Mouse (Mus musculus): Measurements from ENCODE around the gene C2. TPM values are rescaled to one million over a fixed set of nuclear protein-coding genes. Genes with fewer than 3 reads are reported as not detected.

The C2 gene
- polyA plus RNA-seq, 1 experiment: 0.49 TPM

DNA sequence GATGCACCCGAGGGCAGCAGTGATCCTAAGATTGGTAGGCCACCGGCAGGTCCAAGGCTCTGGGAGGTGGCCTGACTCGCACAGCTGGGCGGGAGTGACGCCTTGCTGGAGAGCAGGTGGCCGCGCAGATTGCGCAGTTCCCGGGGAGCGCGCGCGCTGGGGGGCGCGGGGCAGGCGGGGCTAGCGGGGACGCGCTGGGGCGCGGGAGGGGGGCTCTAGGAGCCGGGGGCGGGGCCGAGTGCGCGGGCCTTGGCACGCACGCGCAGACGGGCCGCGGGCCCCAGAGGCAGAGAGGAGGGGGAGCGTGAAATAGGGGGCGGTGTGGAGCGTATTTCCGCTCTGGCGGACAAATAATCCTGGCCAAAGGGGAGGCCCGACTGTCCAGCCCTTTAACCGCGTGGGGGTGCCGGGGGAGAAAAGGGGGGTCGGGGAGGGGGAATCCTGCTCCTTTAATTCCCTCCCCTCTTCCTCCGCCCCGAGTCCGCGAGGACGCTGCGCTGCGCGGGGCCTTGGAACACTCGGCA, 3.9 kb downstream of the C2 start:
- no peak for TF ChIP-seq GATA1 (IDR thresholded peaks at IDR 0.05; ENCODE audit: low read length)

DNA sequence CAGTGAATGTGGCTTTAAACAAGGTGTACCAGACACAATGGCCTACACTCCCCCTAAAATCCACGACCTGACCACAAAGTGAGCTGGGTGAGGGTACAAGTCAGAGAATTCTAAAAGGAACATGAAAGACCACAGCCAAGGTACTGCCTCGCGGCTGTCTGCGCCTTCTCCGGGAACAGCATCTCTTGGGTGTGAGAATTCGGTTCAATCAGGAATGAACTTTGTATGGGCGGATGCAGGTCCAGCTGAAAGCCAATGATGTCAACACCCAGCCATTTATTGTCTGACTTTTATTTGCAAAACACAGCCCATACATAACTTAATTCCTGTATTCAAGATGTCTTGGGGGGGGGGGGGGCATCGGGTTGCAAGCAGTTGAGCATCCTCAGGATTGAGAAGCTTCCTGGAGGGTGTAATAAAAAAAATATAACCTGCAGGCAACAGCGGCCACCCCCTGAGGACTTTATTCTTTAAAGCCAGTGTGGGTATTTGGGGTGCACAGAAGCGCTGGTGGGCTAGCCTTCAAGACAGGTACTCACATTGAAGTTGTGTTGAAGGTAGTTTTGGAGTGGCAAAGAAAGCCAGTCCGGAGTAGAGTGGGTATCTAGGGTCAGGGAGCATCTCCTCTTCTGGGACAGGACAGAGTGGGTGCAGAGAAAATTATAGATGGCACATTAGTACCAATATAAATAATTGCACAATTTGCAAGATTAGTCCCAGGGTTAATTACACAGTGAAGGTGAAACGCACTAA, 4.8 kb downstream of the C2 start:
- TF ChIP-seq GATA1 (IDR thresholded peaks at IDR 0.05; ENCODE audit: low read length): no peak

DNA sequence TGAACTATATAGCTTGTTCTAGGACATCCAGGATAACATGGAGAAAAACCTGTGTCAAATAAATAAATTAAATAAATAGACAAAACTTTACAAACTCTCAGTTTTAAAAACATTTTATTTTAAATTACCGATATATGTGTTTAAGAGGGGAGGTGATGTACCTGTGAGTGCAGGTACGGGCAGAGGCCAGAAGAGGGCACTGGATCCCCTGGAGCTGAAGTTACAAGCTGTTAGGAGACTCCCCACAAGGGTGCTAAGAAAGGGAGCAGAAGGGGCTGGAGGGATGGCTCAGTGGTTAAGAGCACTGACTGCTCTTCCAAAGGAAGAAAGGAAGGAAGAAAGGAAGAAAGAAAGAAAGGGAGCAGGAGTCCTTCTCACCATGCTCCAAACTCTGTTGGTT, 6.7 kb downstream of the C2 start:
- no peak for TF ChIP-seq GATA1 (IDR thresholded peaks at IDR 0.05; ENCODE audit: low read length)

DNA sequence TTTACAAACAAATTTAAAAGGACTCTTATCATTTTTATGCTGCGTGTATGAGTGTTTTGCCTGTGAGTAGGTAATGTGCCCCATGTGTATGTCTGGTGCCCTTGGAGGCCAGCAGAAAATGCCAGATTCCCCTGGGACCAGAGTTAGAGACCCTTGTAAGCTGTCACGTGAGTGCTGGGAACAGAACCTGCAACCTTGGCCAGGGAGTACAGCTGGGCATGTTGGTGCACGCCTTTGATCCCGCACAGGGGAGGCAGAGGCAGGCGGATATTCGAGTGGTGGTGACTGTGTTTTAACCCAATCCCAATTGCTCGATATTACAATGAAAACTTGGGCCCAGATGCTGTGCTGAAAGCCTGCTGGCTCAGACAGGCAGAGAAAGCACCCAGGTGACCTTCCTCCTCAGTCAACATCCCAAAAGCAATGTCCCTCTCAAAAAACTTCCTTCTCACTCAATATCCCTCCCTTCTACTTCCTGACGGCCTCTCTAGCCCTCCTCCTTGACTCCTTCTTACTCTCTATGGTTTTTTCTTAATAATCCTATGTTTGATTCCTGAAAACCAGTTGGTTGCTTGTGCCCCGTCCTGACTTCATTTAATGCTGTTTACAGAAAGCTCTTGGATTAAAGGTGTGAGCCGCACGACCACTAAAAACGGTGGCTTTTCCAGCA, 7.9 kb downstream of the C2 start:
- no peak for TF ChIP-seq GATA1 (IDR thresholded peaks at IDR 0.05; ENCODE audit: low read length)

DNA sequence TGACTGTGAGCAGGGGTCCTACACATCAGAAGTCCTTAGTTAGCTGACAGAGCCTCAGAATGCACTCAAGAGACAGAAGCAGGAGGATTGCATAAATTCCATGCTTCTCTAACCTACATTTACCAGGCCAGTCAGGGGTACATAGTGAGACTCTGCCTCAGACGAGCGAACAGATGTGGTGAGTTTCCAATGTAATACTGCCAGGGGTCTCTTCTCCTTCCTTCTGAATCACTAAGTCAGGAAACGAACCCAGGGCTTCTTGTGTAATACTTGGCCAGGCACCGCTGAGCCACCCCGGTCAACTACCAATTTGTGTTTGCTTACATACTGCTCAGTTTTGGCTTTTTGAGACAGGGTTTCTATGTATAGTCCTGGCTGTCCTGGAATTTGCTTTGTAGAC, 10.1 kb downstream of the C2 start:
- TF ChIP-seq GATA1 (IDR thresholded peaks at IDR 0.05; ENCODE audit: low read length): no peak

DNA sequence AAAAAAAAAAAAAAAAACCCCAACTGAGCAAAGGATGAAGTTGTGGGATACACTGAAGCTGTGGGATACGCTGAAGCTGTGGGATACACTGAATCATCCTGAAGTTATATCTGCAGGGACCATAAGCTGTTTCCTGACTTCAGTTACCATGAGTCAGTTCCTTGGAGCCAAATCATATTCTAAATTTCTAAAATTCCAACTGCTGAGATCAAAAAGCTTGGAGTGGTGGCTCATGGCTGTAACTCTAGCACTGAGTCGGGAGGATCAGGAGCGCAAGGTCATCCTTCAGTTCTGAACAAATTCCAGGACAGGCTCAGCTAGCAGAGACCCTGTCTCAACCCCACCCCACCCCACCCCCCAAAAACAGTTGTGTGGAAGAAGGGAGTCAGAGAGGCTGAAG, 12.4 kb downstream of the C2 start:
- TF ChIP-seq GATA1 (IDR thresholded peaks at IDR 0.05; ENCODE audit: low read length): no peak

DNA sequence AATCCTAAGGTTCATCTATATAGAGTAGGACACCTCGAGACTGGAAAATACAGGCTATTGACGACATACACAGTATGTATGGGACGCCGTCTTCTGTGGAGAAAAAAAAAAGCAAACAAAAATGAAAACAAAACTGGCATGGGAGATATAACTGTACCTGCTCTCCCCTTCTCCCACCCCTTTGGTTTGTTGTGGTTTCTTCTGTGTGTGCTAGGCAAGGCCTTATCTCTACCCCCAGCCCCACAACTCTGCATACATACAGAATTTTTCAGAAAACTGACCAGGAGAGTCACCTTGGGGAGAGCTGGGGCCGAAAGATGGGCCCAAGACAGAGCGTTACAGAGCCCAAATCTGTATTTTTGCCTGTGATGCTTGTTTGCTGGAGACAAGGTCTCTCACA, 13.4 kb downstream of the C2 start:
- TF ChIP-seq GATA1 (IDR thresholded peaks at IDR 0.05; ENCODE audit: low read length): no peak

DNA sequence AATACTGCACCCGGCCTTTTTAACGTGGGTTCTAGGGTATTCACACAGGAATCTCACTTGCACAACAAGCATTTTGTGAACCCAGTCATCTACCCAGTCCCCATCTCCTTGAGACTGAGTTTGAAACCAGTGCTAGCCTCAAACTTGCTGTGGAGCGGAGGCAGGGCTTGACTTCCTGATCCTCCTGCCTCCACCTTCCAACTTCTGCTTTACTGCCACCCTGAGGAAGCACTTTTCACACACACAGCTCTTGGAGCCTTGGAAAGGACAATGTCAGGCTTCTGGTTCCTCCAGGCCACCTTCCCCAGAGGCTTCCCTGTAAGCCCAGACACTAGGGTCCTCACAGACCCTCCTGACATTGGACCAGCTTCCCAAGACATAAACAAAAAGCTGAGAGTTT, 14.7 kb downstream of the C2 start:
- no peak for TF ChIP-seq GATA1 (IDR thresholded peaks at IDR 0.05; ENCODE audit: low read length)

DNA sequence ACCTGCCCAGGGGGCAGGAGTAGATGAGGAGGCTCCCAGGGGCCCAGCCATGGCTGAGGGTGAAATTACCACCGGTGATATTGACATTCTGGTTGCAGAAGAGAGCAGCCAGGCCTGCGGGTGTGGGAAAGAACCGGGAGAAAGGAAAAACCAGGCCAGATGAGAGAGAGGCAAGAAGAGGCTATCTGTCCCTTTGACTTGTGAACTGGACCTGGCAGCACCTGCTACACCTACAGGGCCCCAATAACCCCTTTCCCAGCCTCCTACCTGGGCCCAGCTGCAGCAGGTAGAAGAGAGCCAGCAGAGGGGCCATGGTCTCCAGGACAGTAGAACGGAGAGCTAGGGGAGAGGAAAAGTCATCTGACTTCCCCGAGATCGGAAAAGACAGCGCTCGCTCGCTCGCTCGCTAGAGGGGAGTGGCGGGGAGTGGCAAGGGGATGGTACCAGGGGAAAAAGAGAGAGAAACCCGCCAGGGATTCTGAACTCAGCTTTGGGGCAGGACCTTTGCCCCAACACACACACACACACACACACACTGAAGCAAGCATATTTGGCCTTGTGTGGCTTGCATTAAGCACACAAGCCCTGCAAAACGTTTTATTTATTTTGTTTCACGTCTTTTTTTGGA, 16.3 kb downstream of the C2 start, which contains the start of gene Gm20547:
Gm20547 (minus strand) TSS at position 360 of the 628 bp plus-strand sequence.
- TF ChIP-seq GATA1 (IDR thresholded peaks at IDR 0.05; ENCODE audit: low read length): no peak

DNA sequence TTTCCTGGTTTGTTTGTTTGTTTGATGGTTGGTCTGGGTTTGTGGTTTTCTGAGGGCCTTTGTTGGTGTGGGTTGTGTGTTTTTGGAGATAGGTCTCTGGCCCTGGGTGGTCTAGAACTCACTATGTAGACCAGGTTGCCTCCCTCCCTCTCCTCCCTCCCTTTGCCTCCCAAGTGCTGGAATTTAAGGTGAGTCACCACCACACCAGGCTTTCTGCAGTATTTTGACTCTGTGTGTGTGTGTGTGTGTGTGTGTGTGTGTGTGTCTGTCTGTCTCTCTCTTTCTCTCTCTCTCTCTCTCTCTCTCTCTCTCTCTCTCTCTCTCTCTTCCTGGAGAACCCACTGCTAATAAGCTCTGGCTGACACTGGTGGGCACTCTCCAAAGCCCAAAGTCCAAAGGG, 16.9 kb downstream of the C2 start:
- no peak for TF ChIP-seq GATA1 (IDR thresholded peaks at IDR 0.05; ENCODE audit: low read length)

DNA sequence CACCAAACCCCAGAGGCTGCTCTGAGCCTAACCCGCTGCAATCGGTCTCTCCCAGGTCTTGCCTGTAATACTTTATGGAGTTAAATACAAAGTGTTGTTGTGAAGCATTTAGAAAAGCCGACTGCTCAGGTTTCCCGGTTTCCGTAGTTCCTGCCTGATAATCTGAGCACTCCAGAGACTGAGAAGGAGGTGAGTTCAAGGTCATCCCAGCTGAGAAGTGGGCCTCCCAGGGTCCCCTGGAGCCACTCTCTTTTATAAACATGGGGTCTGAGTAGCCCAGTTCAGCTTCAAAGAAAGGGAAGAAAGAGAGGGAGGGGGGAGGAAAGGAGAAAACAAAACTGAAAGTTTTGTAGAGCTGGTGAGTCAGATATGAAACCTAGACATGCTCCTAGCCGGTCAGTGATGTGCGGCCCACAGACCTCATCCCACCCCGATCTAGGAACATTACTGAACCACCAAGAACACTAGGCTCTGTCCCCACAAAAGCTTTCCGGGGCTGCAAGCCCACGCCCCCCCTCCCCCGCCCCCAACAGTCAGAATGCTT, 18.7 kb downstream of the C2 start, which contains the start of gene Zbtb12:
Zbtb12 (plus strand) TSS at position 148 of the 544 bp plus-strand sequence.
- TF ChIP-seq GATA1 (IDR thresholded peaks at IDR 0.05; ENCODE audit: low read length): no peak

DNA sequence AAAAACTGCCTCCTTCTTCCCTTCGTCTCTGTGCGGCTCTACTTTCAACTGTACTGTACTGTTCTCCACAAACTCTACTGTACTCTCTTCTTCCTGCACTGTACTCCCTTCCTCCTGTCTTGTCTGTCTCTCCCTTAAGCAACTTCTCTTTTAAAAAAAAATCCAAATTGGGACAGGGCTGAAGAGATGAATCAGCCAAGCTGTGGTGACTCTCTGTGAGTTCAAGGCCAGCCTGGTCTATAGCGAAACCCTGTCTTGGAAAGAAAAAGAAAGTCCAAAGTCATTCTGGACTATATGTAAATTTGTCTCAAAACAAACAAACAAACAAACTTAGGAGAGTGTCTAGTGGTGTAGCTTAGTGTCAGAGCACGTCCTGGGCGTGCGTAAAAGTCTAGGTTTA, 23.7 kb downstream of the C2 start:
- no peak for TF ChIP-seq GATA1 (IDR thresholded peaks at IDR 0.05; ENCODE audit: low read length)

DNA sequence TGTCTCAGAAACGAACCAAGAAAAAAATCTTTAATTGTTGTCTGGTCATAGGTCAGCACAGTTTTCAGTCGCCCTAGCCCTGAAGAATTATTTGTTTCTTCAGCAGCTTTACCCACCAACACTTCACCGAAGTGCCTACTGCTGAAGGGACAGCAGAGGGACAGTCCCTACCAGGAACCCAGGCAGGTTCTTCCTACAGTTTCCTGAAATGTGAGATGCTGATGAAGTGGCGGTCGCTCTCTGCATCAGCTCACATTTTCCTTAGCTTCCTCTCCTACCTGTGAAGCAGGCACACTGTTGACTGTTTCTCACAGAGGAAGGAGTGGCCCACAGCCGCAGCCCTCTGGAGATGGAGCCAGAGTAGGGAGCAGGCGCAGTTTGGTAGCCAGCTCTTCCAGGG, 32.1 kb downstream of the C2 start:
- TF ChIP-seq GATA1 (IDR thresholded peaks at IDR 0.05; ENCODE audit: low read length): no peak

DNA sequence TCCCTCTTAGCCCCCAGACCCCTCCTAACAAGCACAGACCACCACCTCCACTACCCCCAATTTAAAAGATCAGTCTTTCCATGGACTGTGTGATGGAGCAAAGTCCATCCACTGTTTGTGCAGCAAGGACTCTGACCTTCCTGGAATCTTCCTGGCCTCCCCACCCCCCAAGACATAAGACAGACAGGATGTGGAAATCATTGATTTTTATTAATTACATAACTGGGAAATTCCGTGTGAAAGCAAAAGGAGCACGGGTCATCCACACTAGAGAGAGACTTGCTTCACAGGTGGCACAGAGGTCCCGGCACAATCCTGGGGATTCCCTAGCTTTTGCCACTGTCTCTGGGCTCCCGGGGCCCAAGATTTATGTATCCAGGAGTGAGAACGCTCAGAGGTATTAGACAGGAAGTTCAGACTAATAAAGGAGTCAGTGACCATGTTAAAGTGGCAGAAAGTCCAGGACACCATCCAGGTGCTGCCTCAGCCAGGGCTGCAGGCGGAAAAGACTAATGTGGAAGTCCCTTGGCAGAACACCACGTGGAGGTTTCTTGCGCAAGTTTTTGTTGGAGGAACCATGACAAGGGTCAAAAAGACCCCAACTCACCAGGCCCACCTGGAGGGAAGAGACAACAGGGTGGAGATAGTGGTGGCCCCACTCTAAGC, 35.5 kb downstream of the C2 start, which contains the start of gene Cfb:
Cfb (minus strand) TSS at position 103 of the 666 bp plus-strand sequence.
- no peak for TF ChIP-seq GATA1 (IDR thresholded peaks at IDR 0.05; ENCODE audit: low read length)

DNA sequence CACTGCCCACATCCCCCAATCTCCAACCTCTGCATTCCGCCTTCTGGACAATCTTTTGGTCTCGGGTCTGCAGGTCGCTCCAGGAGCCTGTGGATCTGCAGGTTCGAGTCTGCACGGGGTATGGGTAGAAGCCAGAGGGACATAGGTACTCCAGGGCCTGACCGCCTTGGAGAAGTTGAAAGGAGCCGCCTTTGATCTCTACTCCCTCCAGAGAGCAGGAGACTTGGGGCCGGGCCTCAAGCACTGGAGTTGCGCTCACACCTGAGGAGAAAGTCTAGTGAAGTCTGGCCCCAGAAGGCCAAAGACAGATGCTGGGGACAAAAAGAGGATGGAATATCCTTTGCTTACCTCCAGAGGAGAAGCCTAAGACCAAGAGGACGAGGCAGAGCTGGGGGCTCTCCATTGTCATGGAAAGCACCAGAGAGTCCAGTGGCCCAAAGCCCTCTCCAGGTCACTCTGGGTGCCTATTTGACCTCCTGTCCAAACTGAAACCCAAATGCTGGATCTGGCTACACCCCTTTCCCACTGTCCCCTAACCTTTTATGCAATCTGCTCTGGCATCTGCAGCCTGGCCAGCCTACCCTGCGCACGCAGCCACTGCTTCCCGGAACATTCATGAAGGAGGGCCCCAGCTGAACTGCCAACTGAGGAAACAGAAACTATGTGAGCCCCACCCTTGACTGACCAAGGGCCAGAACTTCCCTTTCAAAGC, 36.2 kb downstream of the C2 start:
- no peak for TF ChIP-seq GATA1 (IDR thresholded peaks at IDR 0.05; ENCODE audit: low read length)

Data from G1E-ER4 (cell line).